Mouse (Mus musculus): Measurements from ENCODE around the gene Cldn14. TPM values are rescaled to one million over a fixed set of nuclear protein-coding genes. Genes with fewer than 3 reads are reported as not detected.

Cldn14 gene
- not detected in 2 replicates for polyA plus RNA-seq (2016; fragmentation: Nextera tagmentation; extraction: Ambion mirVana)

DNA sequence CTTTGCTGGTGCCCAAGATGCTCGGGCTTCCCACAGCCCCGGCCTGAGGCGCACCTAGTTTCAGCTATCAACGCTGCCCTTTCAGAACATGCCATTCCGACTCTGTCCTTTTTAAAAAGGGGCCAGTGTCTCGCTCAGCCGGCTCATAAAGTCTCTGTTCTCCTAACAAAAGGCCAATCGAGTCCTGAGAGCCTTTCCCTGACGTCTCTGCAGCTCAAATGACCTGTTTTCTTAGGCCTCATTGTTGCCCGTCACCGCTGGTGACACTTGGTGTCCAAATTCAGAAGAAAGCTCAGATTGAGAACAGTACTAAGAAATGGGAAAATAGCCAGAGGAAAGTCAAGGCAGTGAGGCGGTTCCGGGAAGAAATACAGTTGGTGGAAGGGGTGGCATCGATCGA, at the start of gene Cldn14:
Gene Cldn14, minus strand, starts transcription at position 101 of the 400 bp plus-strand sequence.
- no peaks in the 10 kb centered on the region for H3K9me3 ChIP-seq
- no peak for ATAC-seq (ENCODE audit: low FRiP score, low read depth)
- H3K4me1 ChIP-seq, result peaks cover 6% of the 10 kb centered on the region; the same call in 1 of the 2 replicates
- 60% methylated on average over 15 of the region's 15 CpGs for WGBS
- no peak within 1 kb of the TSS for H3K9ac ChIP-seq (replicated peaks)
- H3K27me3 ChIP-seq, result 0 out of 2 replicates have a peak, but pooled peaks cover 2% of the 10 kb centered on the region
- no peak within 1 kb of the TSS for H3K4me2 ChIP-seq (replicated peaks)
- no peak within 1 kb of the TSS for H3K4me3 ChIP-seq
- H3K36me3 ChIP-seq, result no peaks in the 10 kb centered on the region
- H3K27ac ChIP-seq (replicated peaks), result no peak within 1 kb of the TSS

DNA sequence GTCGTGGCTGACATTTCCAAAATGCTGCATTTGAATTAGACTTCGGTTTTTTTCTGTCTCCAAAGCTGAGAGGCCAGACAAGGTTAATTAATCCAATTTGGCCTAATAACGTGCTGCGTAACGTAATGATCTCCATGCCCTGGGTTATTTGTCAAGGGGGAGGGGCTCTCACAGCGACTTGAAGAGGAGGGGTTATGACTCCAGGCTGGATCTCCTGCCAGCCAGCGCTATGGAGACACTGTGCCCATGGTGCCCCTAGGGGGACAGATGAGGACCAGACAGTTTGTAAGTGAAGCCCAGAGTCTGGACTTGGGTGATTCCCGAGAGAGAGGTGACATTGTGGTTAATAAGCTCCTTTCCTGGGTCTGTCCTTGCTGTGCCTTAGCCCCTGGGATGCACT, 46.9 kb upstream of the Cldn14 start:
- Histone ChIP-seq H3K4me1 (peaks cover 7% of the 10 kb centered on the region; the same call in 1 of the 2 replicates), H3K9ac (replicated peaks) (no peak overlapping the region), H3K9me3 (no peaks in the 10 kb centered on the region), H3K4me2 (replicated peaks) (no peak overlapping the region), H3K4me3 (no peak overlapping the region), H3K27ac (replicated peaks) (no peak overlapping the region), H3K36me3 (no peaks in the 10 kb centered on the region), H3K27me3 (0 out of 2 replicates have a peak, but pooled peaks cover 16% of the 10 kb centered on the region)
- WGBS, result 45% methylated on average over 8 of the region's 8 CpGs
- no peak for ATAC-seq (ENCODE audit: low FRiP score, low read depth)

DNA sequence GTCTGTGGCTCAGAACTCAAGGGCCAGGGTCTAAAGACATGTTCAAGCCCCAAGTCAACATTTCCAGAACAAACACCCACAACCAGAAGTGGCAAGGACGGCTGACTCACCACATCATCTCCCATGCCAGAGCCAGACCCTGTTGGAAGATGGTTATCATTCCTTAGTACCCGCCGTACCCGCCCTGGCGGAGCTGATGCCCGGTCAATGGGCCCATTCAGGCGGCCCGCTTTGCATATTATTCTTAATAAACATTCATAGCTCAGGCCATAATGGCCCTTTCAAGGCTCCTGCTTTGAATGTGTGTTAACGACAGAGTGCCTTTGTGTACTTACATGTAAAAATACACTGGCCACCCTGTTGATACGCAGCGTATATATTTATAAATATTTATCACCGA, 46.5 kb upstream of the Cldn14 start:
- peaks cover 7% of the 10 kb centered on the region; the same call in 1 of the 2 replicates for H3K4me1 ChIP-seq
- ATAC-seq (ENCODE audit: low FRiP score, low read depth), result no peak
- WGBS, result 85% methylated on average over 12 of the region's 12 CpGs
- no peak overlapping the region for H3K4me2 ChIP-seq (replicated peaks)
- H3K9me3 ChIP-seq, result no peaks in the 10 kb centered on the region
- H3K9ac ChIP-seq (replicated peaks), result no peak overlapping the region
- no peak overlapping the region for H3K4me3 ChIP-seq
- H3K27ac ChIP-seq (replicated peaks), result no peak overlapping the region
- H3K36me3 ChIP-seq, result no peaks in the 10 kb centered on the region
- H3K27me3 ChIP-seq, result 0 out of 2 replicates have a peak, but pooled peaks cover 16% of the 10 kb centered on the region

DNA sequence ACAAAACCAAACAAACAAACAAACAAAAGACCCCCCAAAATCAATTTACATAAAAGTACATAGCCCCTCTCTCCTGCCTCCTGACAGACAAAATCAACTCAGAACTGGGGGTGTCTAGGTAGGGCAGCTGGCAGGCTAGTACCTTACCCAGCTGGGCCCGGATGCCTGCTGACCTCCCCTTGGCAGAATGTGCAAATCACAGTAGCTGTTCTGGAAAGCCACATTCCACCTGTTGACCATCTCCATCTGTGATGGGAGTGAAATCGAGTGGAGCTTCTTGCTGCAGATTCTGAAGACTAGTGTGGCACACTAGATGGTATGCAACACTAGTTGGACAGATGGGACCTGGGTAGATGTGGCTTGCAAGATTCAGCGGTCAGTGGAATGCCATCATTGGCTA, 41.7 kb upstream of the Cldn14 start:
- no peaks in the 10 kb centered on the region for H3K9me3 ChIP-seq
- H3K4me1 ChIP-seq, result peaks cover 3% of the 10 kb centered on the region; the same call in 1 of the 2 replicates
- no peak overlapping the region for H3K27ac ChIP-seq (replicated peaks)
- no peak for ATAC-seq (ENCODE audit: low FRiP score, low read depth)
- no peaks in the 10 kb centered on the region for H3K36me3 ChIP-seq
- H3K4me2 ChIP-seq (replicated peaks), result no peak overlapping the region
- 92% methylated on average over 3 of the region's 3 CpGs for WGBS
- H3K9ac ChIP-seq (replicated peaks), result no peak overlapping the region
- H3K27me3 ChIP-seq, result 0 out of 2 replicates have a peak, but pooled peaks cover 16% of the 10 kb centered on the region
- no peak overlapping the region for H3K4me3 ChIP-seq

GRCm38 (mm10) chr16:94044996-94045395, 36.4 kb upstream of the Cldn14 start:
- no peak for ATAC-seq (ENCODE audit: low FRiP score, low read depth)
- no peak overlapping the region for H3K9ac ChIP-seq (replicated peaks)
- peaks cover 17% of the 10 kb centered on the region for H3K4me1 ChIP-seq
- no peak overlapping the region for H3K4me3 ChIP-seq
- 63% methylated on average over 7 of the region's 7 CpGs for WGBS
- H3K4me2 ChIP-seq (replicated peaks), result no peak overlapping the region
- H3K9me3 ChIP-seq, result no peaks in the 10 kb centered on the region
- peaks cover 43% of the 10 kb centered on the region for H3K27me3 ChIP-seq
- no peaks in the 10 kb centered on the region for H3K36me3 ChIP-seq
- H3K27ac ChIP-seq (replicated peaks), result no peak overlapping the region

- Histone ChIP-seq H3K4me2 (replicated peaks) (no peak overlapping the region), H3K27me3 (peaks cover 55% of the 10 kb centered on the region), H3K27ac (replicated peaks) (no peak overlapping the region), H3K36me3 (no peaks in the 10 kb centered on the region), H3K4me1 (peaks cover 17% of the 10 kb centered on the region), H3K9ac (replicated peaks) (no peak overlapping the region), H3K9me3 (no peaks in the 10 kb centered on the region), H3K4me3 (no peak overlapping the region)
- 100% methylated on average over 1 of the region's 1 CpGs for WGBS
- no peak for ATAC-seq (ENCODE audit: low FRiP score, low read depth)
These were observed 35.2 kb upstream of the Cldn14 start for GRCm38 (mm10) chr16:94043797-94044196.

DNA sequence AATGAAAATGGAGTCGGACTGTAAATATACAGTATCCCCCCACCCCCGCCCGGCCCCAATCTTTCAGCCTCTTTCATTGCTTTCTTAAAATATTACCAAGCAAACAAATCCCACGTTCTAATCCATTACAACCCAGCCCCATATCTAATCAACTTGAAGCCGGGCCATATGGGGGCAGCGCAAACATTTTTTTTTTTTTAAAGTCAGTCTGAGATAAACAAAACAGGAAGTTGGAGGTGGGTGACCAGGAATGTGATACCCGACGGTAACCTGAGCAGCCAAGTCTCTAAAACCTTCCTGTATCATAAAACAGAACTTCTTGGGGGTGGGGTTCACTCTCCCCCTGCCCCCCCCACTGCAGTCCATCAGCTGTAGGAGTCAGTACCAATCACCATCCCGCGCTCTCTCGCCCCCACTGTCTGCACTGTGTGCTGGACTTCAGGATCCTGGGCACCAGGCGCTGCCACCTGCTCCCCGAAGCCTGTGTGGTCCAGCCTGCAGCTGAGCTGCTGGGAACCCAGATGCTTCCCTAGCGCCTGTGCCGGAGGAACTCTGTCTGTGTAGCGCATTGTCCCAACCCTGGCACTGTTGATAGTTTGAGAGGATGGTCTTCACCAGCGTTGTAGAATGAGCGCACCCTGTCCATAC, 32.6 kb upstream of the Cldn14 start:
- Histone ChIP-seq H3K9me3 (no peaks in the 10 kb centered on the region), H3K27ac (replicated peaks) (no peak overlapping the region), H3K4me1 (peaks cover 17% of the 10 kb centered on the region), H3K27me3 (peaks cover 60% of the 10 kb centered on the region), H3K9ac (replicated peaks) (no peak overlapping the region), H3K4me3 (peak overlapping the region; percentile 3; the same call in 1 of the 2 replicates), H3K4me2 (replicated peaks) (peak overlapping the region; percentile 41), H3K36me3 (no peaks in the 10 kb centered on the region)
- peak; percentile 70 for ATAC-seq (ENCODE audit: low FRiP score, low read depth)
- 28% methylated on average over 18 of the region's 18 CpGs for WGBS

- H3K9ac ChIP-seq (replicated peaks), result no peak overlapping the region
- H3K27me3 ChIP-seq, result peaks cover 60% of the 10 kb centered on the region
- no peak overlapping the region for H3K27ac ChIP-seq (replicated peaks)
- H3K9me3 ChIP-seq, result no peaks in the 10 kb centered on the region
- peak overlapping the region; percentile 3; the same call in 1 of the 2 replicates for H3K4me3 ChIP-seq
- H3K36me3 ChIP-seq, result no peaks in the 10 kb centered on the region
- 11% methylated on average over 16 of the region's 16 CpGs for WGBS
- ATAC-seq (ENCODE audit: low FRiP score, low read depth), result 0 out of 2 replicates have a peak, but pooled peaks have one; percentile 11
- peaks cover 17% of the 10 kb centered on the region for H3K4me1 ChIP-seq
- H3K4me2 ChIP-seq (replicated peaks), result peak overlapping the region; percentile 41
These were observed 31.8 kb upstream of the Cldn14 start for GRCm38 (mm10) chr16:94040485-94040884.

DNA sequence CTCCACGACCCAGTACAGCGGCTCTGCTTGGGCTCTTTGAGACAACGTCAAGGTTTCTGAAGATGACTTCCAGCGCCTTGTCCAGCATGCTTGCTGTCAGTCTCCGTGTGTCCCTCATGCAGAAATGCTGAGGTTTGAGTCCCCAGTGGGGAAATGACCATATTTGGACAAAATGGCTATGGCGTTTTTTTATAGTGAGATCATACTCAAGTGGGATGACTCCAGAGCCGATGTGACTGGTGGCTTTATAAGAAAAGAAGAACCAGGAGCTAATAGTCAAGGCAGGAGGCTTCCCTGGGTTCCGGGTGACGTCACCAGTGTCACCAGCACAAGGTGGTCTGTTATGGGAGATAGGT, 30.3 kb upstream of the Cldn14 start:
- Histone ChIP-seq H3K27ac (replicated peaks) (no peak overlapping the region), H3K36me3 (no peaks in the 10 kb centered on the region), H3K4me3 (no peak overlapping the region), H3K9me3 (no peaks in the 10 kb centered on the region), H3K4me2 (replicated peaks) (no peak overlapping the region), H3K9ac (replicated peaks) (no peak overlapping the region), H3K27me3 (peaks cover 50% of the 10 kb centered on the region), H3K4me1 (peaks cover 17% of the 10 kb centered on the region)
- 88% methylated on average over 9 of the region's 9 CpGs for WGBS
- ATAC-seq (ENCODE audit: low FRiP score, low read depth), result no peak

GRCm38 (mm10) chr16:94038272-94038985, 29.8 kb upstream of the Cldn14 start:
- peak; percentile 45; the same call in 1 of the 2 replicates for ATAC-seq (ENCODE audit: low FRiP score, low read depth)
- no peaks in the 10 kb centered on the region for H3K9me3 ChIP-seq
- H3K27ac ChIP-seq (replicated peaks), result no peak overlapping the region
- WGBS, result 68% methylated on average over 12 of the region's 12 CpGs
- H3K4me1 ChIP-seq, result peaks cover 17% of the 10 kb centered on the region
- peaks cover 44% of the 10 kb centered on the region for H3K27me3 ChIP-seq
- H3K36me3 ChIP-seq, result no peaks in the 10 kb centered on the region
- H3K9ac ChIP-seq (replicated peaks), result no peak overlapping the region
- H3K4me2 ChIP-seq (replicated peaks), result no peak overlapping the region
- no peak overlapping the region for H3K4me3 ChIP-seq

GRCm38 (mm10) chr16:94037280-94037679, 28.6 kb upstream of the Cldn14 start:
- H3K9ac ChIP-seq (replicated peaks), result no peak overlapping the region
- WGBS, result 93% methylated on average over 7 of the region's 7 CpGs

DNA sequence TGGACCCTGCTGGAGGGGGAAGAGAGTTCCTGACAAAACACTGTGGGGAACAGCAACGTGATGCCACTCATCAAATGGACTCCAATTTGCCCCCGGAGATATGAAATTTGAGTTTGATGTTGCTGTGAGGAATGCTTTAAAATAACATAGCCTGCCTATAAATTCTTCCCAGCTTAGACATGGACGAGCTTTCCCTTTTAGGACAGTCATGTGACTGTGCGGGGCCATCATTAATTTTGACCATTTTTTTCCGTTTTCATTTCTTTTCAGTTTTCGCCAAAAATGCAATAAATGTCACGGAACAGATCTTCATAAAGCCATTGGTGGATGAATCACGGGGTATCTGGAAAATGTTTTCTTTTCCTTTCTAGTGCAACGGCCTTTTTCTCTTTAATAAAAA, 25.5 kb upstream of the Cldn14 start:
- Histone ChIP-seq H3K4me1 (no peaks in the 10 kb centered on the region), H3K9ac (replicated peaks) (no peak overlapping the region), H3K27me3 (peaks cover 8% of the 10 kb centered on the region), H3K4me3 (no peak overlapping the region), H3K9me3 (no peaks in the 10 kb centered on the region), H3K27ac (replicated peaks) (no peak overlapping the region), H3K4me2 (replicated peaks) (no peak overlapping the region), H3K36me3 (no peaks in the 10 kb centered on the region)
- no peak for ATAC-seq (ENCODE audit: low FRiP score, low read depth)
- 82% methylated on average over 9 of the region's 9 CpGs for WGBS

More at GRCm38 (mm10) chr16:94037280-94037679, 28.6 kb upstream of the Cldn14 start:
- H3K27ac ChIP-seq (replicated peaks), result no peak overlapping the region
- no peak overlapping the region for H3K4me3 ChIP-seq
- ATAC-seq (ENCODE audit: low FRiP score, low read depth), result no peak
- peaks cover 34% of the 10 kb centered on the region for H3K27me3 ChIP-seq
- no peaks in the 10 kb centered on the region for H3K9me3 ChIP-seq
- peaks cover 17% of the 10 kb centered on the region for H3K4me1 ChIP-seq
- no peak overlapping the region for H3K4me2 ChIP-seq (replicated peaks)
- no peaks in the 10 kb centered on the region for H3K36me3 ChIP-seq
